Mouse (Mus musculus) lung, adult 2 months (tissue): ENCODE measurements around the gene Slc35f1. TPM values are rescaled to one million over a fixed set of nuclear protein-coding genes. Genes with fewer than 3 reads are reported as not detected.
A peak's percentile ranks its signal among the peaks of the same experiment; 100 is the strongest.

Source experiments
- DNase-seq: peaks from one replicate; pipeline ENCODE4 v3.0.0; 2022
- H3K4me1 ChIP-seq: fragments of 200-500 bp; 2 replicates; pipeline ENCODE4 v1.6.1; 2011; ENCODE audit warnings: low read length; ENCODE audit not compliant: control insufficient read depth, insufficient read depth
- H3K4me3 ChIP-seq: fragments of 200-500 bp; replicated peaks from 2 replicates; pipeline ENCODE3; 2011; ENCODE audit warnings: low read depth, mild to moderate bottlenecking, control low read depth, low read length; ENCODE audit errors: extremely low read depth
- CTCF ChIP-seq: fragments of 200-500 bp; IDR thresholded peaks from 2 replicates; pipeline ENCODE4 v1.5.1; 2011; ENCODE audit warnings: mild to moderate bottlenecking, low read length, control low read depth; ENCODE audit not compliant: insufficient read depth
- POLR2A ChIP-seq: fragments of 200-500 bp; IDR thresholded peaks from 2 replicates; pipeline ENCODE4 v1.6.1; 2011; ENCODE audit warnings: low read depth, mild to moderate bottlenecking, control low read depth, low read length, borderline replicate concordance; ENCODE audit errors: extremely low read depth
- WGBS: fragments of 180-500 bp; shearing (Covaris S2); methylation state at CpG from one replicate; pipeline ENCODE4 v1.1.7; 2018; 5-methylcytosine and 5-hydroxymethylcytosine counted together
- polyA plus RNA-seq: library from polyadenylated mRNA; depleted of rRNA; stranded (reverse); fragments of >200 nt; gene quantifications from 2 replicates; pipeline ENCODE4 v1.2.3, GENCODE M21; 2012

The Slc35f1 gene
- polyA plus RNA-seq, 1 experiment: 0.27 TPM

GRCm38 (mm10) chr10:53062741-53063140 lies 372.4 kb downstream of the Slc35f1 start:
- DNase-seq: no peak
- no peak overlapping the region for H3K4me3 ChIP-seq
- TF ChIP-seq POLR2A: no peak
- TF ChIP-seq CTCF: no peak
- H3K4me1 ChIP-seq: no peaks in the 10 kb centered on the region

- TF ChIP-seq POLR2A (no peak), CTCF (peak; percentile 2; the same call in 1 of the 2 replicates)
- no peak overlapping the region for H3K4me3 ChIP-seq
- 67% methylated on average over 1 of the region's 1 CpGs for WGBS
- no peak for DNase-seq
- no peaks in the 10 kb centered on the region for H3K4me1 ChIP-seq
Observed at GRCm38 (mm10) chr10:53087811-53088210, 397.5 kb downstream of the Slc35f1 start.

- no peak for TF ChIP-seq POLR2A
- no peak for TF ChIP-seq CTCF
- WGBS: 83% methylated on average over 4 of the region's 4 CpGs
- no peak for DNase-seq
- Histone ChIP-seq H3K4me3 (no peak overlapping the region), H3K4me1 (no peaks in the 10 kb centered on the region)
Observed at GRCm38 (mm10) chr10:53091525-53091924, 401.2 kb downstream of the Slc35f1 start.

- peaks cover 2% of the 10 kb centered on the region; the same call in 1 of the 2 replicates for H3K4me1 ChIP-seq
- no peak for TF ChIP-seq CTCF
- TF ChIP-seq POLR2A: no peak
- 52% methylated on average over 3 of the region's 3 CpGs for WGBS
- H3K4me3 ChIP-seq: no peak overlapping the region
- no peak for DNase-seq
Observed at GRCm38 (mm10) chr10:53096446-53096845, 406.1 kb downstream of the Slc35f1 start.

- DNase-seq: no peak
- 63% methylated on average over 3 of the region's 3 CpGs for WGBS
- Histone ChIP-seq H3K4me3 (no peak overlapping the region), H3K4me1 (peaks cover 2% of the 10 kb centered on the region)
- TF ChIP-seq POLR2A: no peak
- TF ChIP-seq CTCF: no peak
Observed at GRCm38 (mm10) chr10:53100881-53101280, 410.5 kb downstream of the Slc35f1 start.

- Histone ChIP-seq H3K4me1 (peaks cover 2% of the 10 kb centered on the region), H3K4me3 (no peak overlapping the region)
- DNase-seq: no peak
- TF ChIP-seq POLR2A (no peak), CTCF (no peak)
- 53% methylated on average over 2 of the region's 2 CpGs for WGBS
Observed at GRCm38 (mm10) chr10:53101412-53101811, 411.1 kb downstream of the Slc35f1 start.

- DNase-seq: no peak
- H3K4me3 ChIP-seq: no peak overlapping the region
- TF ChIP-seq POLR2A: no peak
- no peak for TF ChIP-seq CTCF
- 65% methylated on average over 2 of the region's 2 CpGs for WGBS
- H3K4me1 ChIP-seq: peaks cover 2% of the 10 kb centered on the region
Observed at GRCm38 (mm10) chr10:53102423-53102822, 412.1 kb downstream of the Slc35f1 start.

GRCm38 (mm10) chr10:53115028-53115427 lies 424.7 kb downstream of the Slc35f1 start:
- 19% methylated on average over 3 of the region's 3 CpGs for WGBS
- DNase-seq: peak; percentile 39
- TF ChIP-seq CTCF (peak; percentile 74), POLR2A (no peak)
- Histone ChIP-seq H3K4me1 (no peaks in the 10 kb centered on the region), H3K4me3 (no peak overlapping the region)

GRCm38 (mm10) chr10:53115673-53116398 lies 425.5 kb downstream of the Slc35f1 start:
- DNase-seq: no peak

GRCm38 (mm10) chr10:53120608-53121007 lies 430.3 kb downstream of the Slc35f1 start:
- Histone ChIP-seq H3K4me1 (no peaks in the 10 kb centered on the region), H3K4me3 (no peak overlapping the region)
- DNase-seq: no peak
- TF ChIP-seq CTCF (no peak), POLR2A (no peak)
- WGBS: 94% methylated on average over 2 of the region's 2 CpGs

More at GRCm38 (mm10) chr10:53115673-53116398, 425.5 kb downstream of the Slc35f1 start:
- WGBS: 70% methylated on average over 7 of the region's 7 CpGs
- TF ChIP-seq POLR2A (no peak), CTCF (no peak)
- Histone ChIP-seq H3K4me3 (no peak overlapping the region), H3K4me1 (no peaks in the 10 kb centered on the region)
